Mouse (Mus musculus) olfactory bulb, adult 2 months (tissue): ENCODE data around the gene Ciapin1.

ENCODE experiments used
- CTCF ChIP-seq: fragments of 200-500 bp; IDR thresholded peaks from 2 replicates; pipeline ENCODE4 v1.5.1; 2012; ENCODE audit warnings: low read depth, mild to moderate bottlenecking, low read length, moderate library complexity; ENCODE audit not compliant: insufficient read depth
- POLR2A ChIP-seq: fragments of 200-500 bp; IDR thresholded peaks from 2 replicates; pipeline ENCODE4 v1.6.1; 2012; ENCODE audit warnings: mild to moderate bottlenecking, low read depth, low read length, moderate library complexity; ENCODE audit not compliant: insufficient read depth

GRCm38 (mm10) chr8:94875871-94876150, 37.7 kb upstream of the Ciapin1 start:
- no peak for TF ChIP-seq CTCF
- no peak for TF ChIP-seq POLR2A
